In the genomic region with DNA sequence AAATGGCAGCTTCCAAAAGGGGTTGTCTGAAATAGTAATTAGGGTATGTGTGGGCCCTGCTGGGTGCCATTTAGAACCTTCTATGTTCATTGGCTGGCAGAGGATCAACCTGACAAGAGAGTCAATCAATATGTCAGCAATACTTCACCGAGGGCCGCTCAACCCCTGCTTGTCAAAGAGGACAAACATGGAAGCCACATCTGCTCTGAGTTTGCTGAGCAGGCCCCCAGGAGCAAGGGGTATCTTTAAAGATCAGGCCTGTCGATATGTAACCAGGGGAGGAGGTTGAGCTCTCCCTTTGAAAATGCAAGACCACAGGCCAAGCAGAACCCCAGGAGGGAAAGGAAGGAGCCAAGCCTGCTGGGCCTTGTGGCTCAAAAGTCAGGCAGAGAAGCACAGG, we compare ENCODE assay signal across 12 mouse cellular contexts.
"Had no signal": no experiment of that assay in that cellular context is flagged by ENCODE, and none has a peak within 500 bp of the region (broad histone marks: within the 10 kb centered on the region; RNA-seq: fewer than 3 reads in every experiment).

No protein-coding gene starts in this region.

- ATAC-seq: midbrain, embryonic 16.5 days had no signal

- H3K27ac ChIP-seq: liver, embryonic 13.5 days; neural tube, embryonic 12.5 days had no signal

- H3K36me3 ChIP-seq: liver, embryonic 13.5 days; neural tube, embryonic 12.5 days had no signal

- H3K4me1 ChIP-seq: liver, embryonic 13.5 days had no signal

- H3K4me3 ChIP-seq: liver, embryonic 13.5 days; neural tube, embryonic 12.5 days had no signal

- H3K27me3 ChIP-seq: liver, embryonic 13.5 days; neural tube, embryonic 12.5 days had no signal

- DNase-seq: kidney, adult 18-20 months; kidney, adult 9 months; kidney, postnatal 14 days; kidney, postnatal 4 days; liver, embryonic 13.5 days; lung, adult 2 months; lung, postnatal 14 days; lung, postnatal 4 days; thymus, adult 18-20 months; thymus, postnatal 36 days had no signal

- H3K4me2 ChIP-seq: liver, embryonic 13.5 days; neural tube, embryonic 12.5 days had no signal

- H3K9me3 ChIP-seq: liver, embryonic 13.5 days; neural tube, embryonic 12.5 days had no signal

- H3K9ac ChIP-seq: liver, embryonic 13.5 days; neural tube, embryonic 12.5 days had no signal
